Mouse (Mus musculus): ENCODE measurements around the gene BC037034.

Gene BC037034

GRCm38 (mm10) chr5:138263260-138264206 is at the start of gene BC037034:
TSS of gene BC037034 (minus strand) at chr5:138264033.
- peak; percentile 77 for DNase-seq (ENCODE audit: low spot score)

GRCm38 (mm10) chr5:138312795-138313194 is 49.0 kb upstream of the BC037034 start:
- DNase-seq (ENCODE audit: low spot score): no peak

- no peak for DNase-seq (ENCODE audit: low spot score)
Measured at GRCm38 (mm10) chr5:138299613-138300012, 35.8 kb upstream of the BC037034 start.

- DNase-seq (ENCODE audit: low spot score): no peak
Measured at GRCm38 (mm10) chr5:138294158-138294557, 30.3 kb upstream of the BC037034 start.

GRCm38 (mm10) chr5:138291638-138292037 is 27.8 kb upstream of the BC037034 start:
- no peak for DNase-seq (ENCODE audit: low spot score)

GRCm38 (mm10) chr5:138287861-138288260 is 24.0 kb upstream of the BC037034 start:
- DNase-seq (ENCODE audit: low spot score): no peak

GRCm38 (mm10) chr5:138283540-138283939 is 19.7 kb upstream of the BC037034 start:
- DNase-seq (ENCODE audit: low spot score): no peak

GRCm38 (mm10) chr5:138281798-138282197 is 18.0 kb upstream of the BC037034 start:
- no peak for DNase-seq (ENCODE audit: low spot score)

- no peak for DNase-seq (ENCODE audit: low spot score)
Measured at GRCm38 (mm10) chr5:138280829-138281228, 17.0 kb upstream of the BC037034 start.

- no peak for DNase-seq (ENCODE audit: low spot score)
Measured at GRCm38 (mm10) chr5:138280425-138280768, 16.6 kb upstream of the BC037034 start.

- peak; percentile 68 for DNase-seq (ENCODE audit: low spot score)
Measured at GRCm38 (mm10) chr5:138279585-138280424, 16.0 kb upstream of the BC037034 start, which contains the start of the genes Gm43720, Gpc2 and Stag3. TSS of gene Gm43720 (minus strand) at chr5:138279958. TSS of gene Gpc2 (minus strand) at chr5:138280005. TSS of gene Stag3 (plus strand) at chr5:138280240.

- DNase-seq (ENCODE audit: low spot score): no peak
Measured at GRCm38 (mm10) chr5:138277994-138278393, 14.2 kb upstream of the BC037034 start.

- no peak for DNase-seq (ENCODE audit: low spot score)
Measured at GRCm38 (mm10) chr5:138275216-138276050, 11.6 kb upstream of the BC037034 start.

GRCm38 (mm10) chr5:138274186-138274585 is 10.4 kb upstream of the BC037034 start:
- DNase-seq (ENCODE audit: low spot score): no peak

- no peak for DNase-seq (ENCODE audit: low spot score)
Measured at GRCm38 (mm10) chr5:138272409-138272923, 8.6 kb upstream of the BC037034 start, which contains the start of gene Gal3st4. TSS of gene Gal3st4 (minus strand) at chr5:138272840.

GRCm38 (mm10) chr5:138271232-138271631 is 7.4 kb upstream of the BC037034 start:
- no peak for DNase-seq (ENCODE audit: low spot score)

- DNase-seq (ENCODE audit: low spot score): no peak
Measured at GRCm38 (mm10) chr5:138268980-138269379, 5.1 kb upstream of the BC037034 start.

GRCm38 (mm10) chr5:138267114-138267513 is 3.3 kb upstream of the BC037034 start:
- no peak for DNase-seq (ENCODE audit: low spot score)

GRCm38 (mm10) chr5:138265712-138266111 is 1.9 kb upstream of the BC037034 start:
- no peak for DNase-seq (ENCODE audit: low spot score)

GRCm38 (mm10) chr5:138264207-138264578 is 360 bp upstream of the BC037034 start:
- DNase-seq (ENCODE audit: low spot score): no peak

GRCm38 (mm10) chr5:138262582-138263240 is 1.1 kb downstream of the BC037034 start:
- DNase-seq (ENCODE audit: low spot score): no peak

Data from ovary, postnatal 10 days (tissue).